Mouse (Mus musculus) spleen, adult 2 months (tissue): ENCODE measurements around the gene Skor1. TPM values are rescaled to one million over a fixed set of nuclear protein-coding genes. Genes with fewer than 3 reads are reported as not detected.

Experiments used
- DNase-seq, 2 experiments: peaks; one replicate each; pipeline versions ENCODE4 v3.0.0 to v3.0.0-alpha.2; 2012 to 2021; ENCODE audit warnings: low spot score in 2 of 2, low read depth in 1 of 2
- H3K27ac ChIP-seq: fragments of 200-500 bp; 2 replicates; pipeline ENCODE4 v1.5.1; 2012; ENCODE audit warnings: low read length, inconsistent platforms; ENCODE audit not compliant: insufficient read depth
- H3K27me3 ChIP-seq: fragments of 200-500 bp; 2 replicates; pipeline ENCODE4 v1.6.1; 2012; ENCODE audit warnings: mild to moderate bottlenecking, moderate library complexity, low read length, inconsistent platforms; ENCODE audit not compliant: control insufficient read depth, insufficient read depth
- H3K36me3 ChIP-seq: fragments of 200-500 bp; 2 replicates; pipeline ENCODE4 v1.6.1; 2012; ENCODE audit warnings: mild to moderate bottlenecking, low read length, inconsistent platforms; ENCODE audit not compliant: control insufficient read depth, insufficient read depth
- H3K4me1 ChIP-seq: fragments of 200-500 bp; 2 replicates; pipeline ENCODE4 v1.6.1; 2011; ENCODE audit warnings: inconsistent platforms; ENCODE audit not compliant: control insufficient read depth, insufficient read depth, insufficient read length
- H3K4me3 ChIP-seq: fragments of 200-500 bp; 2 replicates; pipeline ENCODE4 v1.5.1; 2011; ENCODE audit warnings: mild to moderate bottlenecking, inconsistent platforms; ENCODE audit not compliant: insufficient read depth, insufficient read length; ENCODE audit errors: extremely low read depth
- CTCF ChIP-seq: fragments of 200-500 bp; IDR thresholded peaks from 2 replicates; pipeline ENCODE4 v1.5.1; 2011; ENCODE audit warnings: mild to moderate bottlenecking, inconsistent platforms; ENCODE audit not compliant: insufficient read depth, insufficient read length, insufficient replicate concordance; ENCODE audit errors: extremely low read depth
- POLR2A ChIP-seq: fragments of 200-500 bp; IDR thresholded peaks from 2 replicates; pipeline ENCODE4 v1.6.1; 2011; ENCODE audit warnings: low read depth, low read length, inconsistent platforms
- WGBS: fragments of 180-500 bp; shearing (Covaris S2); methylation state at CpG from one replicate; pipeline ENCODE4 v1.1.7; 2018; 5-methylcytosine and 5-hydroxymethylcytosine counted together
- polyA plus RNA-seq: library from polyadenylated mRNA; depleted of rRNA; stranded (reverse); fragments of >200 nt; gene quantifications from 2 replicates; pipeline ENCODE4 v1.2.3, GENCODE M21; 2012

Skor1 gene
- polyA plus RNA-seq, 1 experiment: 0.09 TPM

DNA sequence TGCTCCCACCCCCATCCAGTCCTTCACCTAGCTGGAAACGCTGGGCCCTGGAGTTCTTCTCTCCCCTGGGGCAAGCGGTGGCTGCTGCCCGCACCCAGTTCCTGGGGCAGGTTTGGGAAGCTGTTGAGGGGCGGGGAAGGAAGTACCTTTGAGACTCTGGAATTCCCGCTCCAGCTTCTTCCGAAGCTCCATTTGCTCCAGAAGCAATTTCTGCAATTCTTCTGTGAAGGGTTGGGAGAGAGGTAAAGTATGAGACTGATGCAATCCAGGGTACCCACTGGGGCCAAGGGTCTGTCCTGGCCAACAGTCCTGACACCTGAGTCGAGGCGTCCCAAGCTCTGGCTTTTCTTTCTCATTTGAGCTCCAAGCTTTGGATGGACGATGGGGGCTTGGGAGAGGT is 8.6 kb downstream of the Skor1 start:
- Histone ChIP-seq H3K36me3 (no peaks in the 10 kb centered on the region), H3K27me3 (peaks cover 58% of the 10 kb centered on the region), H3K4me1 (peaks cover 17% of the 10 kb centered on the region), H3K4me3 (no peak overlapping the region), H3K27ac (no peak overlapping the region)
- 14% methylated on average over 9 of the region's 9 CpGs for WGBS
- no peak for TF ChIP-seq POLR2A
- no peak for TF ChIP-seq CTCF
- DNase-seq: no peak

DNA sequence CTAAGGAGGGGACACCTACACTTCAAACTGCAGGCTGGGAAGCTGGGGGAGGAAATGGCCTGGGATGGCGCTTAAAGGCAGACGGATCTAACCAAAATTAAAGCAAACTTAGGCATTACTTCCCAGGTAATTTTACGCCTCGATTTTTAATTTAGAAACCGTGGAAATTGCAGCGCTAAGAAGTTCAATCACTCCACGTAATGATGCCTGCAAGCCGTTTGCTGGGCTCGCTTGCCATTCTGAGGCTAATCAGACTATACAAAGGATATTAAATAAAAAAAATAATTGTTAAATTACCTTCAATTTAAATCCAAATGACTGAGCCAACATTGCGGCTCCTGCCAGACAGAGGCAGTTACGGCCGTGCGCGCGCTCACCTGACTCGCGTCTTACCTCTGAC is 9.1 kb downstream of the Skor1 start:
- H3K27ac ChIP-seq: no peak overlapping the region
- TF ChIP-seq POLR2A (no peak), CTCF (no peak)
- peaks cover 13% of the 10 kb centered on the region for H3K4me1 ChIP-seq
- peaks cover 54% of the 10 kb centered on the region for H3K27me3 ChIP-seq
- no peaks in the 10 kb centered on the region for H3K36me3 ChIP-seq
- WGBS: 26% methylated on average over 17 of the region's 17 CpGs
- no peak overlapping the region for H3K4me3 ChIP-seq
- no peak for DNase-seq

DNA sequence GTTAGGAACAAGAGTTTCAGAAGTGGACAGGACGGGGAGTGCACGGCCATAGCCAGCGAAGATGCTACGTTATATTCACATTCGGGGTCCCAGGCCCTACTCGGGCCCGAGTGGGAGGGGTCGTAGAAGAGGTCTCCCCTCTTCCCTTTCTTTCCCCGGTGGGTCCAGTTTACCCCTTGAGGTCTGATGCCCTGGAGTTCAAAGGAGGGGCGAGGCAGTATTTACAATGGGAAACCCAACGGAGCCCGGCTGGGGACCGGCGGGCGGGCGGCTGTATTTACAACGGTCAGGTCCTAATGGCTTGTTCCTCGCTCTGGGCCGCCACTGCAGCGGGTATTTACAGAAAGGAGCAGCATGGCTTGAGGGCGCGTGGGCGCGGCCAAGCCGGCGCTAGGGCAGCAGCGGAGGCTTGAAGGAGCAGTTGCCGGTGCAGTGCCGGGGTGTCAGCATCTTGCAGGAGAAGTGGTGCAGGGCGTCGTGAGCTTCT is 10.2 kb downstream of the Skor1 start:
- TF ChIP-seq CTCF (no peak), POLR2A (no peak)
- no peak for DNase-seq
- WGBS: 6% methylated on average over 31 of the region's 31 CpGs

DNA sequence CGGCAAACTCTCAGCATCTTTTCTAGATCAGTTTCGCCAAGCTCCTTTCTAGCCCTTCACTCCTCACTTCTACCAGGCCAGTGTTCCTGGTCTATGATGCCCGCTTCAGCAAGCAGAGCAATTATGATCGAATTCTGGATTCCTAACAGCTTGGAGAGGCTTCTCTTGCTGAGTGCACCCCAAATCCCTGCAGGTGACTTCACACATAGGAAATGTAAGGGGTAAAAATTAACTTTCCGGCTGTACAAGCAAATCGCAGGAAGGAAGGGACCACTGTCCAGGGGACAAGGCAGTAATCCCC is 11.2 kb downstream of the Skor1 start:
- peaks cover 3% of the 10 kb centered on the region for H3K4me1 ChIP-seq

More for the DNA sequence above, 10.2 kb downstream of the Skor1 start:
- H3K36me3 ChIP-seq: no peaks in the 10 kb centered on the region
- no peak overlapping the region for H3K27ac ChIP-seq
- no peak overlapping the region for H3K4me3 ChIP-seq
- H3K4me1 ChIP-seq: peaks cover 6% of the 10 kb centered on the region
- H3K27me3 ChIP-seq: peaks cover 45% of the 10 kb centered on the region

DNA sequence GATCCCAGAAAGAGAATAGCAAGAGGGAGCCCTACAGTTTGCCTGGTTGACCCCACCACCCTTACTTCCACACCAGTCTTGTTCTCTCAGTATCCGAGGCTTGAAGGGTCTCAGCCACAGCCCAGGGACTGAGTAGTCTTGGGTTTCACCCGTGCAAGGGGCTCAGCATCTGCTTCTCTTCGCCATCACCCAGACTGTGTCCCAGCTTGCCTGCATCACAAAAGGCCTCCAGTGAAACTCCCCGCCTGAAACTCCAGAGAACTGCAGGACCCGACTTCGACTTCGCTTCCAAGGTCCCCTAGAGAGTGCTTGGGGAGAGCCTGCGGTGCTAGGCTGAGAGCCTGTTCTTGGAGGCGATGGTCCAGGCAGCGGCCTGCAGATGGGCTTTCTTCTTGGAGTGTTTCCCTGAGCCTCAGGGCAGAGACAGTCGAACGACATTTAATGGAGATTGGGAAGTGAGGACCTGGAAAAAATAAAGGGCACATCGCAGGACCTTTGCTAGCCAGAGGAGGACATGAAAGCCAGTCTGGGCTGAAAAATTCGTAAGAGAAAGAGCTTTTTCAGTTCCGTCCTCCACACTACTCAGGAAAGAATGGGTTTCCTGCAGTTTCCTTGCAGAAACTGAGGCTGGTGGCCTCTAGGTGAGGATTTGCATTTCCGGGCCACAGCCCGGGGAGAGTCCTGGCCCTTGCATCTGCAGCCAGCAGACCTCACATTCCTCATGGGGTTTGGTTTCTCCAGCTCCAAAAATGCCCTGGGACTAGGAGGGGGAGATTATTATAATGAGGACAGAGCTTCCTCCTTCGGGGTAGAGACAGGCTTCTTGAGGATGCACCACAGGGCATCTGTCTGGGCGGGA is 11.8 kb downstream of the Skor1 start:
- no peak for DNase-seq
- Histone ChIP-seq H3K4me1 (peaks cover 3% of the 10 kb centered on the region), H3K36me3 (no peaks in the 10 kb centered on the region), H3K27me3 (peaks cover 37% of the 10 kb centered on the region), H3K4me3 (no peak overlapping the region), H3K27ac (no peak overlapping the region)
- TF ChIP-seq POLR2A (no peak), CTCF (no peak)
- 7% methylated on average over 19 of the region's 19 CpGs for WGBS

More for the DNA sequence above, 11.2 kb downstream of the Skor1 start:
- TF ChIP-seq POLR2A: no peak
- TF ChIP-seq CTCF: no peak
- H3K27me3 ChIP-seq: peaks cover 41% of the 10 kb centered on the region
- H3K4me3 ChIP-seq: no peak overlapping the region
- no peak for DNase-seq
- H3K27ac ChIP-seq: no peak overlapping the region
- 10% methylated on average over 6 of the region's 6 CpGs for WGBS
- H3K36me3 ChIP-seq: no peaks in the 10 kb centered on the region

DNA sequence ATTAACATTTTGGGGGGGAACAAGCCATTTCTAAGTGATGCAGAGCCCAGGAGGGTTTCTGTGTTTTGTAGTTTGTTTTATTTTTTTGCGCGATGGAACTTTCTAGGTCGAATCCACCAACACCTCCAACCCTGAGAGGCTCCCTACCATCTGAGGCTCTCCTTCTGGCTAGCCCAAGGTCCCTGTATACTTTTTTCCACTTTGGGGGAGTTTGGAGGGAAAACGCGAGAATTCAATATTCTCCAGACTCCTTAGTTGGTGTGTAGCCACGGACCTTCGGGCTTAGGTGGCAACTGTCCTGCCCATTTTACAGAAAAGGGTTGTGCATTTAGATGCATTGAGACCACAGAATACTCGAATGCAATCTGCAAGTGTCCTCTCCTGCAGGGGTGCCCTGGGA is 12.5 kb downstream of the Skor1 start:
- WGBS: 10% methylated on average over 8 of the region's 8 CpGs
- no peaks in the 10 kb centered on the region for H3K36me3 ChIP-seq
- H3K27ac ChIP-seq: no peak overlapping the region
- peaks cover 35% of the 10 kb centered on the region for H3K27me3 ChIP-seq
- H3K4me3 ChIP-seq: no peak overlapping the region
- TF ChIP-seq POLR2A (no peak), CTCF (no peak)
- no peak for DNase-seq
- H3K4me1 ChIP-seq: peaks cover 3% of the 10 kb centered on the region

DNA sequence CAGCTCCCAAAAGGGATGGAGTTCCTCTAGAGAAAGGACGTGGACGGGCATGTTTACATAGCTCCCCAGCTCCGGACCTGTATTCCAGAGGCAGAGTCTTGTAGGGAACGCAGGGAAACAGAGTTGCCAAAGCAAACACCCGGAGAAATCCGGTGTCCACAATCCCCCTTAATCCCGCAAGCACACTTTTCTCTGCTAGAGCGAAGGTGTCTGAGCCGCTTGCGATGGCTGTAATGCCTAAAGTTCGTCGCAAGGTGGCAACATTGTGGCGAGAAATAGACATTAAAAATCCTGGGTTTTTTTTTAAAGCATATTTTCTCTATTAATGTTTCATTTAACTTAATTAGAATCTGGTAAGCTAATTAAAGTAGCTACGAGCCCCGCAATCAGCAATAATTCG is 13.0 kb downstream of the Skor1 start:
- peaks cover 32% of the 10 kb centered on the region for H3K27me3 ChIP-seq
- peaks cover 3% of the 10 kb centered on the region for H3K4me1 ChIP-seq
- no peak for TF ChIP-seq POLR2A
- peak; percentile 52; the same call in 1 of the 2 replicates for TF ChIP-seq CTCF
- H3K36me3 ChIP-seq: no peaks in the 10 kb centered on the region
- peak; percentile 26 to 54 for DNase-seq
- under 1% methylated on average over 16 of the region's 16 CpGs for WGBS
- H3K27ac ChIP-seq: no peak overlapping the region
- H3K4me3 ChIP-seq: peak overlapping the region; percentile 47
